Mouse (Mus musculus) heart, postnatal 0 days (tissue): ENCODE measurements around the gene Lemd1. TPM values are rescaled to one million over a fixed set of nuclear protein-coding genes. Genes with fewer than 3 reads are reported as not detected.

Experiments used
- ATAC-seq: fragments of 200-750 bp; cut with Nextera tagmentation; 2 replicates; pipeline ENCODE4 v1.8.0; 2017; ENCODE audit warnings: low read depth, moderate number of reproducible peaks, moderate library complexity; ENCODE audit not compliant: insufficient read depth
- DNase-seq: peaks from one replicate; pipeline ENCODE4 v3.0.0-alpha.2; 2016; ENCODE audit warnings: low spot score
- H3K27ac ChIP-seq: fragments of 300-500 bp; sonication (generic); 2 replicates; pipeline ENCODE4 v1.5.1; 2014; ENCODE audit warnings: low read depth, mild to moderate bottlenecking
- H3K27me3 ChIP-seq: fragments of 300-500 bp; sonication (generic); 2 replicates; pipeline ENCODE4 v1.6.1; 2014; ENCODE audit warnings: low read length, mixed read lengths; ENCODE audit not compliant: control insufficient read depth, insufficient read depth
- H3K36me3 ChIP-seq: fragments of 300-500 bp; sonication (generic); replicated peaks from 2 replicates; pipeline ENCODE4 v1.6.1; 2014; ENCODE audit warnings: low read length, mixed read lengths; ENCODE audit not compliant: control insufficient read depth, insufficient read depth
- H3K4me1 ChIP-seq: fragments of 300-500 bp; sonication (generic); 2 replicates; pipeline ENCODE4 v1.6.1; 2014; ENCODE audit warnings: antibody characterized with exemption; ENCODE audit not compliant: control insufficient read depth, insufficient read depth
- H3K4me2 ChIP-seq: fragments of 300-500 bp; sonication (generic); 2 replicates; pipeline ENCODE4 v1.6.1; 2014; ENCODE audit warnings: low read depth, mild to moderate bottlenecking, low read length, moderate library complexity
- H3K4me3 ChIP-seq: fragments of 300-500 bp; sonication (generic); 2 replicates; pipeline ENCODE4 v1.5.1; 2014; ENCODE audit warnings: low read depth, low read length
- H3K9ac ChIP-seq: fragments of 300-500 bp; sonication (generic); replicated peaks from 2 replicates; pipeline ENCODE4 v1.6.1; 2014; ENCODE audit warnings: low read depth, low read length, mixed read lengths
- H3K9me3 ChIP-seq: fragments of 300-500 bp; sonication (generic); replicated peaks from 2 replicates; pipeline ENCODE4 v1.6.1; 2016; ENCODE audit warnings: low read length; ENCODE audit not compliant: control insufficient read depth
- CTCF ChIP-seq: IDR thresholded peaks from 2 replicates; pipeline ENCODE4 v1.5.1; 2016; ENCODE audit warnings: antibody characterized with exemption, control low read depth, low read depth
- EP300 ChIP-seq: IDR thresholded peaks from 2 replicates; pipeline ENCODE4 v1.6.1; 2016; ENCODE audit warnings: antibody characterized with exemption, low read depth
- WGBS: fragments of 180-500 bp; shearing (Covaris S2); extraction: QIAGEN DNeasy Blood & Tissue Kit; methylation state at CpG from one replicate; pipeline ENCODE4 v1.1.7; 2014; 5-methylcytosine and 5-hydroxymethylcytosine counted together
- polyA plus RNA-seq: library from polyadenylated mRNA; unstranded; fragments of >200 nt; fragmentation: Nextera tagmentation; extraction: Ambion mirVana; gene quantifications from 2 replicates; pipeline ENCODE4 v1.2.1, GENCODE M21; 2015
- total RNA-seq: library from RNA; depleted of rRNA; stranded (reverse); fragments of >200 nt; gene quantifications from 2 replicates; pipeline ENCODE4 v1.2.3, GENCODE M21; 2014; ENCODE audit warnings: low replicate concordance

Gene Lemd1
- total and polyA plus RNA-seq, 2 experiments from 2014 or later: not detected

DNA sequence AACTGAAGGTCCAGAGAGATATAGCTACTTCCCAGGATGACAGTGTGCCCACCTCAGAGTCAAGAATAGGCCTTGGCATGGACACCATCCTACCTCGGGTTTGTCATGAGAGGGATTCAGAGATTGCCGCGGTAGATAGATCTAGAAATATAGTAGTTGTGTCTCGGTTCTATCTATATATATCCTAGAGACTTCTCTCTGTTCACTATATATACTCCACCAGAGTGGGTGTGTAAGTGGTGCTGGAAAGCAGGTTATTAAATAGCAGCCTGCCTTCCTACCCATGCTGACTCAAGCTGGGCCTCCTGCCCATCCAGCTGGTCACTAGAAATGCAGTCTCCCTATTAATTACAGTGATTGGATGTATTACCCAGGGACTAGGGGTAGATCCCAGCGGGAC is 11.5 kb downstream of the Lemd1 start:
- Histone ChIP-seq H3K4me2 (no peak overlapping the region), H3K4me3 (no peak overlapping the region), H3K9ac (no peak overlapping the region), H3K36me3 (no peaks in the 10 kb centered on the region), H3K9me3 (no peaks in the 10 kb centered on the region), H3K27me3 (peaks cover 48% of the 10 kb centered on the region), H3K4me1 (no peaks in the 10 kb centered on the region), H3K27ac (no peak overlapping the region)
- 81% methylated on average over 5 of the region's 5 CpGs for WGBS
- ATAC-seq: no peak
- no peak for DNase-seq
- TF ChIP-seq EP300 (no peak), CTCF (no peak)

DNA sequence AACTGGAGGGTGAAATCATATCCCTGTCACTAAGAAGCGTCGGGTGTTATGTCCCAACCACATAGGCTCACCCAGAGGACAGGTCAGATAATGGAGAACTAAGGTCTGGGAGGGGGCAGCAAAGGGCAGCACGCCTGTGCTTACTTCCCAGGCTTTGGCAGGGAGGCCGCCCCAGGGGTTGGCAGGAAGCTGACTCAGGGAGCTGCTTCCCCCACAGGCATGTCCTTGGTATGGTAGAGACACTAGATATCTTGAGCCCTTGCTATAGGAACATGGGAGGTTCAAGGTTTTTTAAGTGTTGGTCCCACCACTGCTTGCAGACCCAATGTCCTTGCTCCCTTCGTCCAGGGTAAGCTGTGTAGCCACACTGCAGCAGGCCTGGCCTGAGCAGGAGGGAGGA is 14.7 kb downstream of the Lemd1 start:
- no peak overlapping the region for H3K4me2 ChIP-seq
- no peaks in the 10 kb centered on the region for H3K4me1 ChIP-seq
- no peaks in the 10 kb centered on the region for H3K9me3 ChIP-seq
- H3K36me3 ChIP-seq: no peaks in the 10 kb centered on the region
- DNase-seq (peak; percentile 4), ATAC-seq (no peak)
- H3K27ac ChIP-seq: no peak overlapping the region
- H3K4me3 ChIP-seq: no peak overlapping the region
- no peak overlapping the region for H3K9ac ChIP-seq
- H3K27me3 ChIP-seq: peaks cover 43% of the 10 kb centered on the region
- TF ChIP-seq CTCF: no peak
- TF ChIP-seq EP300: no peak
- 56% methylated on average over 5 of the region's 5 CpGs for WGBS

DNA sequence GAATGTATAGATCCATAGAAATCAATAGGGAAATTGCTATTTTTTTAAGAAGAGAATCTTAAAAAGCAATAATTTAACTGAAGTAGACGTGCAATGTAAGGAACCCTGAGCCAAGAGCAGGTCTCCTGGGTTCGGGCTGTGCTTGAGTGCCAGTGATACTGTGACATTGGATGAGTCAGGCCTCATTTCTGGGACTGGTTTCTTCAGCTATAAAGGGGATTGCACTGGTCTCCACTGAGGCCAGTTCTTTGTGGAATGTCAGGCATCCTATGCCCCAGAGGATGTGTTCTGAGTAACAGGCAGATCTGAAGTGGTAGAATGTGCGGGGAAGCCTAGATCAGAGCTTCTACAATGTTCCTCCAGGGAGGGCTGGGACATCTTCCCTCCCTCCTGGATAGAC is 15.6 kb downstream of the Lemd1 start:
- no peak overlapping the region for H3K27ac ChIP-seq
- no peaks in the 10 kb centered on the region for H3K36me3 ChIP-seq
- 60% methylated on average over 3 of the region's 3 CpGs for WGBS
- H3K4me1 ChIP-seq: no peaks in the 10 kb centered on the region
- no peak for ATAC-seq
- H3K4me2 ChIP-seq: no peak overlapping the region
- no peak overlapping the region for H3K4me3 ChIP-seq
- peaks cover 47% of the 10 kb centered on the region for H3K27me3 ChIP-seq
- TF ChIP-seq CTCF (no peak), EP300 (no peak)
- H3K9me3 ChIP-seq: no peaks in the 10 kb centered on the region
- no peak overlapping the region for H3K9ac ChIP-seq
- no peak for DNase-seq

DNA sequence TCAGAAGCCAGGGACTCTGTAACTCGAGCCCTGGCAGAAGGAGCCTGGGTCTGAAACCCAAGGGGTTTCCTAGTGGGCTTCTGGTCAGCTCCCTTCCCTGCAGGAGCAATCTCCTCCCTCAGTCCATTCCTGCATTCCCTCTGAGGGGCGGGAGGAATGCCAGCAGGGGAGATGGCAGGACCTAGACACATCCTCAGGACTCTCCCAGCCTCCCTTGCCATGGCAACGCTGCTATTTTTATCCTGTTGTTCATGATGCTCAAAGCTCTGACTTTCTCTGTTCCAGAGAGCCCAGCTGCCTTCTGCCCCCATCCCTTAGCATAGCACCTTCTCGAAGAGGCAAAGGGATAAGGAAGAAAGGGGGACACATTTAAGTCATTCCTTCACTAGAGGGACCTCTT is 16.9 kb downstream of the Lemd1 start:
- H3K4me3 ChIP-seq: no peak overlapping the region
- H3K27ac ChIP-seq: no peak overlapping the region
- peak; percentile 3 for DNase-seq
- TF ChIP-seq EP300 (no peak), CTCF (no peak)
- no peak overlapping the region for H3K9ac ChIP-seq
- no peaks in the 10 kb centered on the region for H3K4me1 ChIP-seq
- no peak overlapping the region for H3K4me2 ChIP-seq
- WGBS: 8% methylated on average over 4 of the region's 4 CpGs
- H3K27me3 ChIP-seq: peaks cover 53% of the 10 kb centered on the region
- H3K36me3 ChIP-seq: no peaks in the 10 kb centered on the region
- ATAC-seq: no peak
- H3K9me3 ChIP-seq: no peaks in the 10 kb centered on the region

DNA sequence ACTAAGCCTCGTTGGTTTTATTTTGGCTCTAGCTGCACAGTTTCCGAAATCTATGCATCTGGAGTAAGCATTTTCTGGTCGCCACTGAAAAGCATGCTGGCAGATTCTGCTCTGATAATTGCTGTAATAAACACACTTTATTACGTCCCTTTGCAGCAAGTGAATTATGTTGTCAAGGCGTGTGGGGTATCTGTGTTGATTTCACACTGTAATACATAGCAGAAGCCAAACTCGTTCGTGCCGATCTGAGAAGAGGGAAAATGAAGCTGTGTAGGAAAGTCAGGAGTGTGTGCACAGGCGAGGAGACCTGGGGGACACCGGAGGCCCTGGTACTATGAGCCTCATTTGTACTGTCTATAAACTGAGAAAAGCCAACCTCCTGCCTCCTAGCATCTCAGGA is 18.2 kb downstream of the Lemd1 start:
- Histone ChIP-seq H3K36me3 (no peaks in the 10 kb centered on the region), H3K9ac (no peak overlapping the region), H3K9me3 (no peaks in the 10 kb centered on the region), H3K27me3 (peaks cover 46% of the 10 kb centered on the region), H3K27ac (no peak overlapping the region), H3K4me2 (no peak overlapping the region), H3K4me3 (no peak overlapping the region), H3K4me1 (no peaks in the 10 kb centered on the region)
- no peak for ATAC-seq
- DNase-seq: no peak
- 81% methylated on average over 10 of the region's 10 CpGs for WGBS
- no peak for TF ChIP-seq CTCF
- no peak for TF ChIP-seq EP300

DNA sequence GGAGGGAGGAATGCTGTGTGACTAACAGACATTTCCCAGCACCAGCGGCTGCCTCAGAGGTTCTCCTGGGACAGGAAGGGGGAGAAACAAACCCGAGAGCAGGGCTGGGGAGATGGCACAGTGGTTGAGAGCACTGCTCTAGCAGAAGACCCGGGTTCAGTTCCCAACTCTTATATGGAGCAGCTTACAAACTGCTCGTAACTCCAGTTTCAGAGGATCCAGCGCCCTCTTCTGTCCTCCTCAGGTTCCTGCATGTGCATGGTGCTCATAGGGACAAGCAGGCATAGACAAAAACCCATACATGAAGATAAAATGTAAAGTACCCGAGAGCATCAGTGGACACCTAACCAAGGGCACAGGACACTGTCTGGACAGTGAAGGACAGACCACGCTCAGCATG is 19.7 kb downstream of the Lemd1 start:
- H3K36me3 ChIP-seq: no peaks in the 10 kb centered on the region
- no peak overlapping the region for H3K4me3 ChIP-seq
- no peak overlapping the region for H3K27ac ChIP-seq
- DNase-seq (peak; percentile 6), ATAC-seq (no peak)
- no peak overlapping the region for H3K9ac ChIP-seq
- no peaks in the 10 kb centered on the region for H3K4me1 ChIP-seq
- H3K9me3 ChIP-seq: no peaks in the 10 kb centered on the region
- no peak overlapping the region for H3K4me2 ChIP-seq
- TF ChIP-seq EP300 (no peak), CTCF (peak; percentile 49)
- peaks cover 40% of the 10 kb centered on the region for H3K27me3 ChIP-seq
- WGBS: 23% methylated on average over 7 of the region's 7 CpGs
